Mouse (Mus musculus) heart, postnatal 0 days (tissue): Measurements from ENCODE around the gene Anks1b.

Experiments
- CTCF ChIP-seq: IDR thresholded peaks from 2 replicates; pipeline ENCODE4 v1.5.1; 2016; ENCODE audit warnings: antibody characterized with exemption, control low read depth, low read depth
- EP300 ChIP-seq: IDR thresholded peaks from 2 replicates; pipeline ENCODE4 v1.6.1; 2016; ENCODE audit warnings: antibody characterized with exemption, low read depth

GRCm38 (mm10) chr10:90966821-90967220 lies 1093.5 kb downstream of the Anks1b start:
- TF ChIP-seq CTCF (no peak), EP300 (no peak)
